Mouse (Mus musculus): ENCODE measurements around the gene Rpl18a.

Rpl18a gene

DNA sequence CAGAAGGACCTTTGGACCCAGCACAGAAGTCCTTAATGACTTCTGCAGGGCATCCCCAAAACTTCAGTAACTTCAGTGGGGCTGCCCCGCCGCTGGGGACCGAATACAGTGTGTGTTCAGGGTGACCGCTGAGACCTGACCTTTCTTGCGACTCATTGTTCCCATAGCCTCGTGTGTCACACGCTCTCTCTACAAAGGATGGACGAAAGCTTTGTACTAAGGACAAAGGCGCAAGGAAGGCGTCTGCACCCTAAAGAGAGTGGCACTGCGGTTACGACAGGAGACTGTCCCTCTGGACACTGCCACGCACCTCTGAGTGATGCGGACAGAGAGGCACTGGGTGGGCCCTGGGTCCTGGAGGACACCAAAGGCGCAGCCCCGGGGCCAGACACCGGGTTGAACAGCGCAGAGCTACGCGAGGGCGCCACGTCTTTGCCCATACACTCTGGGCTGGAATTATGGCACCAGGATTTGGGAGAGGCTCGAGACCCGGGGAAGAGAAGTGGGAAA, 32.4 kb downstream of the Rpl18a start:
- no peaks in the 10 kb centered on the region for H3K9me3 ChIP-seq (ENCODE audit: low read length)
- H3K36me3 ChIP-seq (ENCODE audit: insufficient read depth, low read length) = peaks cover 17% of the 10 kb centered on the region
- no peak for TF ChIP-seq POU5F1 (IDR thresholded peaks at IDR 0.05; ENCODE audit: borderline replicate concordance, low read length)
- TF ChIP-seq NANOG (IDR thresholded peaks at IDR 0.05; ENCODE audit: borderline replicate concordance, low read length) = no peak
- no peak for TF ChIP-seq CTCF (conservative IDR thresholded peaks at IDR 0.05; ENCODE audit: low read length)
- peak overlapping the region; percentile 79 for H3K4me3 ChIP-seq (replicated peaks; ENCODE audit: low read length)
- H3K4me1 ChIP-seq (replicated peaks; ENCODE audit: low read depth, low read length) = peaks cover 76% of the 10 kb centered on the region
- H3K27me3 ChIP-seq (ENCODE audit: insufficient read depth, low read length) = peaks cover 39% of the 10 kb centered on the region

DNA sequence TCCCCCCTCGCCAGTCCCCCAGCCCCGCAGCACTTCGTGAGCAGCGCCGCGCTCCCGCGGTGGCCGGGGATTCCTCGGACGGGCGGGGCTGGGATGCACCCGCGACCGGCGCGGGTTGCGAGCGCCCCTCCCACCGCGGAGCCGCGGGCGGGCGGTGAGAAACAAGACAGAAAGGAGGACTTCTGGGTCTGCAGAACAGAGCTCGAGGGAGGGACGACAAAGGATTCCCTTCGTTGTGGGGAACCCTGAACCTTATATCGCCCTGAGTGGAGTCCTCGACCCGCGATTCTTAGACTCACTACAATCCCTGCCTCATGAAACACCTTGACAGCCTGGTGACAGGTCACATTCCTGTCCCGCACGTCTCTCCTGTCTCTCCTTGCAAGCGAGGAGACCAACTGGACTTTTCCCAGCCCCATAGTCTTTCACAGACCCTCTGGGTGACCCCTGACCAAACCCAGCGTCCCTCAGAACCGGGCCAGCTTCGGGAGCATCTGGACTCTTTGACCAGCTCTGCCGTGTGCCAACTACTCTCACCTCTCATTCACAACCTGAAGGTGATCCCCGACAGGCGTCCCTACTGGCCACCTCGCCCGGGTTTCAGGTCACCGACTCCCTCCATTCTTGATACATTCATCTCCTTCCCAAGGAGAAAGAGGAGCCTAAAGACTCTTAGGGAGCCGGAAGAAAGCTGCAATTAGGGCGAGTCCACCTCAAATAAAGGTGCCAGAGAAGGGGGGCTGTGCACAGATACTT, 33.1 kb downstream of the Rpl18a start:
- TF ChIP-seq POU5F1 (IDR thresholded peaks at IDR 0.05; ENCODE audit: borderline replicate concordance, low read length) (no peak), CTCF (conservative IDR thresholded peaks at IDR 0.05; ENCODE audit: low read length) (no peak), NANOG (IDR thresholded peaks at IDR 0.05; ENCODE audit: borderline replicate concordance, low read length) (no peak)
- peak overlapping the region; percentile 79 for H3K4me3 ChIP-seq (replicated peaks; ENCODE audit: low read length)
- peaks cover 17% of the 10 kb centered on the region for H3K36me3 ChIP-seq (ENCODE audit: insufficient read depth, low read length)
- no peaks in the 10 kb centered on the region for H3K9me3 ChIP-seq (ENCODE audit: low read length)
- peaks cover 70% of the 10 kb centered on the region for H3K4me1 ChIP-seq (replicated peaks; ENCODE audit: low read depth, low read length)
- H3K27me3 ChIP-seq (ENCODE audit: insufficient read depth, low read length) = peaks cover 39% of the 10 kb centered on the region

DNA sequence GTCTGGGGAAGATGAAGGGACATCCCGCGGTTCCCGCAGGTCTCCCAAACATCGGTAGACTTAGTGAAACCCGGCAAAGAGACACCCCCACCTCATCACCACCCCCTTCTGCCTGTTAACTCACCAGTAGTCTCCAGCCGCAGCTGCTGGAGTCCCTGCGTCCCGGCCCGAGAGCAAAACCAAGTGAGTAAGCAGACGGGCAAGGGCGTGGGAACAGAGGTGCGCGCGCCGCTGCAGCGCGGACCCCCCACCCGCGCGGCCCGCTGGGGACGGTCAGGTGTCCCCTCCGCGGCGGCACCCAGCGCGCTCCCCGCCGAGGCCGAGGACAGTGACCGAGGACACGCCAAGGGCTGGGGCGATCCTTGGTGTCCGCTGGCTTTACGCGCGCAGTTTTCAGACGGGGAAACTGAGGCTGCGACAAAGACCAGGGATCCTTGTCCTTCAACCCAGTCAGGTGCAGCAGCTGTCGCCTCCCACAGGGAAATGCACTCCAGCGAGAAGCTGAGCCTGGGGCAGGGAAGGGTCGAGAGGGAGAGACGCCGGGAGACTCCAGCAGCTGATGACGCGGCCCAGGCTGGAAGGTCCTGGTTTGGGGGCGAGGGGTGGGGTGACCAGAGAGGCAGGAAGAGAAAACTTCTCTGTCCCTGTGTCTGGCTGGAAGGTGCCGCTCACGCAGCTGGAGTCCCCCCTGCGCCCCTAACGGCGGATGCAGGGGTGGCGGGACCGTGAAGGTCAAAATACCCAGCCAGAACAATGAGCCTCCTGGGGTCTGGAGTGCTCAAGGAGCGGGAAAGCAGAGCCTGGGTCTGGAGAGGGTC, 34.2 kb downstream of the Rpl18a start, which contains the start of gene Kcnn1:
Gene Kcnn1 (minus strand): TSS at position 435 of the 818 bp plus-strand sequence.
- TF ChIP-seq POU5F1 (IDR thresholded peaks at IDR 0.05; ENCODE audit: borderline replicate concordance, low read length) (no peak), CTCF (conservative IDR thresholded peaks at IDR 0.05; ENCODE audit: low read length) (no peak), NANOG (IDR thresholded peaks at IDR 0.05; ENCODE audit: borderline replicate concordance, low read length) (no peak)
- Histone ChIP-seq H3K36me3 (ENCODE audit: insufficient read depth, low read length) (peaks cover 13% of the 10 kb centered on the region), H3K4me1 (replicated peaks; ENCODE audit: low read depth, low read length) (peaks cover 71% of the 10 kb centered on the region), H3K4me3 (replicated peaks; ENCODE audit: low read length) (peak within 1 kb of the TSS; percentile 79), H3K27me3 (ENCODE audit: insufficient read depth, low read length) (peaks cover 39% of the 10 kb centered on the region), H3K9me3 (ENCODE audit: low read length) (no peaks in the 10 kb centered on the region)

GRCm38 (mm10) chr8:70857516-70857915, 39.7 kb downstream of the Rpl18a start:
- Histone ChIP-seq H3K27me3 (ENCODE audit: insufficient read depth, low read length) (peaks cover 43% of the 10 kb centered on the region), H3K4me1 (replicated peaks; ENCODE audit: low read depth, low read length) (peaks cover 50% of the 10 kb centered on the region), H3K36me3 (ENCODE audit: insufficient read depth, low read length) (peaks cover 10% of the 10 kb centered on the region), H3K4me3 (replicated peaks; ENCODE audit: low read length) (peak overlapping the region; percentile 79), H3K9me3 (ENCODE audit: low read length) (no peaks in the 10 kb centered on the region)
- no peak for TF ChIP-seq NANOG (IDR thresholded peaks at IDR 0.05; ENCODE audit: borderline replicate concordance, low read length)
- TF ChIP-seq POU5F1 (IDR thresholded peaks at IDR 0.05; ENCODE audit: borderline replicate concordance, low read length) = no peak
- no peak for TF ChIP-seq CTCF (conservative IDR thresholded peaks at IDR 0.05; ENCODE audit: low read length)

DNA sequence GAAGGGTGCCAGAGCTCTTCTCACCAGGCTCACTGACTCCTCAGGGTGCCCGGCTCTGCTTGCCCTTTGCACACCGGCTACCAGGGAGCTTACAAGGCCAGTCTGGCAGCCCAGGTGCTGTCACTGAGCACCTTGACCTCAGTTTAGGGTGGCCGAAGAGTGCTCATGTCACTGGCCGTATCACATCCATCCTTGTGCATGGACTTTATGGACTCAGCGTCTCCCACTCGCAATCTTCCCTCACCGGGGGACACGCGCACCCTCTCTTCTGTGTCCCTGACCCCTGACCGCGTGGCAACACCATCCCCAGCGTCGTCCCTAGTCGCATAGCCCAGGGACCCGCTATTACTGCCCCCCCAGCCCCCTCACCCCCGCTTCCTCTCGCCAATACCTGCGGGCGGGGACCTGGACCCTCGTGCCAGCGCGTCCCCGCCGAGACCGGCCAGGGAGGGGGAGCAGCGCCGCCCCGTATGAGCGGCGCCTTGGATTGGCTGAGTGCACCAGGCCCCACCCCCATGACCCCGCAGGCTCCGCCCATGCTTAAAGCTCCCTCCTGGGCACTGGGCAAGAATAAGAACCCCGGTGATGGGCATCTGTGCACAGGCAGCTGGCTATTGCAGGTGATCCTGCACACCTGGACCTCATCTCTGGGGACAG, 40.5 kb downstream of the Rpl18a start:
- peaks cover 10% of the 10 kb centered on the region for H3K36me3 ChIP-seq (ENCODE audit: insufficient read depth, low read length)
- no peaks in the 10 kb centered on the region for H3K9me3 ChIP-seq (ENCODE audit: low read length)
- peaks cover 39% of the 10 kb centered on the region for H3K27me3 ChIP-seq (ENCODE audit: insufficient read depth, low read length)
- TF ChIP-seq CTCF (conservative IDR thresholded peaks at IDR 0.05; ENCODE audit: low read length) = no peak
- no peak for TF ChIP-seq POU5F1 (IDR thresholded peaks at IDR 0.05; ENCODE audit: borderline replicate concordance, low read length)
- TF ChIP-seq NANOG (IDR thresholded peaks at IDR 0.05; ENCODE audit: borderline replicate concordance, low read length) = no peak
- H3K4me3 ChIP-seq (replicated peaks; ENCODE audit: low read length) = peak overlapping the region; percentile 79
- peaks cover 50% of the 10 kb centered on the region for H3K4me1 ChIP-seq (replicated peaks; ENCODE audit: low read depth, low read length)

GRCm38 (mm10) chr8:70856028-70856427, 41.2 kb downstream of the Rpl18a start:
- Histone ChIP-seq H3K4me3 (replicated peaks; ENCODE audit: low read length) (no peak overlapping the region; the same call in 1 of the 2 replicates), H3K36me3 (ENCODE audit: insufficient read depth, low read length) (peaks cover 10% of the 10 kb centered on the region), H3K4me1 (replicated peaks; ENCODE audit: low read depth, low read length) (peaks cover 51% of the 10 kb centered on the region), H3K9me3 (ENCODE audit: low read length) (no peaks in the 10 kb centered on the region), H3K27me3 (ENCODE audit: insufficient read depth, low read length) (peaks cover 34% of the 10 kb centered on the region)
- TF ChIP-seq NANOG (IDR thresholded peaks at IDR 0.05; ENCODE audit: borderline replicate concordance, low read length) (no peak), POU5F1 (IDR thresholded peaks at IDR 0.05; ENCODE audit: borderline replicate concordance, low read length) (no peak), CTCF (conservative IDR thresholded peaks at IDR 0.05; ENCODE audit: low read length) (no peak)

DNA sequence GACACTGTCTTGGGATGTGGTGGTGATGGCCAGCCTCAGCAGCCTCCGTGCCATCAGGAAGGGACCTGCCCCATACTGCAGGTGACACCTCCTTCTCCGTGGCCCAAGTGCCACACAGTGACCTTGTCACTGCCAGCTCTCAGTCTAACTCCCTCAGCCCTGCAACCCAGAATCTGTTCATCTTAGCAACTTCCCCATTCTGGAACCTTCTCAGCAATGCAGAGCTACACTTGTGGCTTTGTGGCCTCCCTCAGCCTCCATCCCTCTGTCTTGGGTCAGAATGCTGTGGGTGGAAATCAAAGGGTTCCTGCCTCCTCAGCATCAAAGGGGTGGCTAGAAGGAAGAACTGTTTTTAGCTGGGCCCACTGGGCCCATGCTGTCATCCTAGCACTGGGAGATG, 43.3 kb downstream of the Rpl18a start:
- no peak overlapping the region for H3K4me3 ChIP-seq (replicated peaks; ENCODE audit: low read length)
- H3K36me3 ChIP-seq (ENCODE audit: insufficient read depth, low read length) = peaks cover 10% of the 10 kb centered on the region
- H3K27me3 ChIP-seq (ENCODE audit: insufficient read depth, low read length) = peaks cover 34% of the 10 kb centered on the region
- no peaks in the 10 kb centered on the region for H3K9me3 ChIP-seq (ENCODE audit: low read length)
- TF ChIP-seq NANOG (IDR thresholded peaks at IDR 0.05; ENCODE audit: borderline replicate concordance, low read length) (no peak), CTCF (conservative IDR thresholded peaks at IDR 0.05; ENCODE audit: low read length) (no peak), POU5F1 (IDR thresholded peaks at IDR 0.05; ENCODE audit: borderline replicate concordance, low read length) (no peak)
- peaks cover 66% of the 10 kb centered on the region for H3K4me1 ChIP-seq (replicated peaks; ENCODE audit: low read depth, low read length)
